Mouse (Mus musculus) G1E (cell line): ENCODE results near the gene Ptgds. TPM values are rescaled to one million over a fixed set of nuclear protein-coding genes. Genes with fewer than 3 reads are reported as not detected.

Experiments
- ATAC-seq: 2 replicates; pipeline ENCODE4 v1.8.0; 2016; ENCODE audit warnings: mild to moderate bottlenecking; ENCODE audit not compliant: insufficient number of reproducible peaks, poor library complexity, low FRiP score, severe bottlenecking; ENCODE audit errors: extremely low read depth
- DNase-seq: peaks from one replicate; pipeline ENCODE4 v3.0.0; 2012; ENCODE audit warnings: low spot score
- H3K27me3 ChIP-seq: 2 replicates; pipeline ENCODE4 v1.6.1; 2012; ENCODE audit warnings: mild to moderate bottlenecking, low read length, inconsistent platforms; ENCODE audit not compliant: insufficient read depth
- H3K36me3 ChIP-seq: replicated peaks from 2 replicates; pipeline ENCODE3; 2012; ENCODE audit warnings: mild to moderate bottlenecking, inconsistent platforms
- H3K4me1 ChIP-seq: 2 replicates; pipeline ENCODE4 v1.6.1; 2012; ENCODE audit warnings: low read depth, low read length, inconsistent platforms, mixed read lengths; ENCODE audit not compliant: insufficient read depth
- H3K4me3 ChIP-seq: 2 replicates; pipeline ENCODE4 v1.5.1; 2012; ENCODE audit warnings: low read depth, mild to moderate bottlenecking, inconsistent platforms, low read length, moderate library complexity, mixed read lengths
- H3K9me3 ChIP-seq: replicated peaks from 2 replicates; pipeline ENCODE4 v1.6.1; 2012; ENCODE audit warnings: inconsistent platforms
- CTCF ChIP-seq: IDR thresholded peaks from 2 replicates; pipeline ENCODE4 v1.5.1; 2012; ENCODE audit warnings: low read depth, low read length, inconsistent platforms, mixed read lengths
- GATA1 ChIP-seq: IDR thresholded peaks from 2 replicates; pipeline ENCODE4 v1.6.1; 2012; ENCODE audit warnings: borderline replicate concordance, low read length, inconsistent platforms, mixed read lengths
- GATA2 ChIP-seq: IDR thresholded peaks from 2 replicates; pipeline ENCODE4 v1.6.1; 2012; ENCODE audit warnings: low read depth, low read length, inconsistent platforms, borderline replicate concordance
- POLR2AphosphoS5 ChIP-seq: IDR thresholded peaks from 2 replicates; pipeline ENCODE4 v1.6.1; 2012; ENCODE audit warnings: low read depth, low read length, inconsistent platforms; ENCODE audit not compliant: insufficient replicate concordance
- TAL1 ChIP-seq: conservative IDR thresholded peaks from 2 replicates; pipeline ENCODE4 v1.6.1; 2012; ENCODE audit warnings: low read depth, low read length, inconsistent platforms, mixed read lengths
- polyA plus RNA-seq: library from polyadenylated mRNA; stranded (reverse); fragments of >175 nt; gene quantifications from 2 replicates; pipeline ENCODE4 v1.2.3, GENCODE M21; 2012
- total RNA-seq, 2 experiments: library from RNA; stranded (forward) in 1 of 2; stranded (reverse) in 1 of 2; fragments of 200-1000 nt in 1 of 2; fragments of >200 nt in 1 of 2; fragmentation: Nextera tagmentation in 1 of 2; gene quantifications; 2 replicates each; pipeline ENCODE4 v1.2.3; 2014 to 2017

Gene Ptgds
- total and polyA plus RNA-seq, 3 experiments, result 0.44 TPM; not detected in 2

GRCm38 (mm10) chr2:25428442-25429236, 41.2 kb downstream of the Ptgds start, which contains the start of gene Abca2:
Gene Abca2, plus strand, starts transcription at chr2:25428703.
- no peak for TF ChIP-seq TAL1
- TF ChIP-seq CTCF, result peak; percentile 83
- no peak for TF ChIP-seq GATA2
- no peak for TF ChIP-seq POLR2AphosphoS5
- TF ChIP-seq GATA1, result no peak
- peaks cover 37% of the 10 kb centered on the region for H3K4me1 ChIP-seq
- ATAC-seq, result peak; percentile 66

GRCm38 (mm10) chr2:25427256-25427655, 42.6 kb downstream of the Ptgds start:
- Histone ChIP-seq H3K36me3 (no peaks in the 10 kb centered on the region), H3K9me3 (no peaks in the 10 kb centered on the region), H3K4me3 (no peak overlapping the region), H3K4me1 (peaks cover 47% of the 10 kb centered on the region), H3K27me3 (peaks cover 68% of the 10 kb centered on the region)
- ATAC-seq, result no peak
- no peak for DNase-seq
- TF ChIP-seq GATA2 (no peak), POLR2AphosphoS5 (no peak), GATA1 (no peak), CTCF (no peak), TAL1 (no peak)

More at GRCm38 (mm10) chr2:25428442-25429236, 41.2 kb downstream of the Ptgds start, which contains the start of gene Abca2:
- DNase-seq, result peak; percentile 98
- no peaks in the 10 kb centered on the region for H3K9me3 ChIP-seq
- peak within 1 kb of the TSS; percentile 77 for H3K4me3 ChIP-seq
- H3K36me3 ChIP-seq, result no peaks in the 10 kb centered on the region
- H3K27me3 ChIP-seq, result peaks cover 63% of the 10 kb centered on the region

DNA sequence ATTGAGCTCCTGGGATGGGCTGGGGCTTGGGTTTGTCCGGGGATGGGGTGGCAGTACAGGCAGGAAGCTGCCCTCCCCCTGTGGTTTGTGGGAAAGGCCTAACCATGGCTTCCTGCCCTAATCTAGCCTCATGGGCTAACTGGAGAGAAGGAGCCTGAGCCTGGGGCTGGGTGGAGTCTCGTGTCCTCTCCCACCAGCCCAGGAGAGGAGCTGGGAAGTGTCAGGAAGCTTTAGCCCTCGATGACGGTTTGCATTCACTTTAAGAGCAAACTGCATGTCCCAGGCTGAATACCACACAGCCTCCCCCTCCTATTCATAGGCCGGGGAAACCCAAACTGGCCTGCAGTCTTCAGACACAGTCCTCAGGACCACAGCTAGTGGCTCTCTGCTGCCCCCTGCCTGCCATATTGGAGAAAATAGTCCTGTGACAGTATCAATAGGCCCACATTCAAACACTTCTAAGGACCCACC, 43.1 kb downstream of the Ptgds start:
- peaks cover 64% of the 10 kb centered on the region for H3K27me3 ChIP-seq
- H3K9me3 ChIP-seq, result no peaks in the 10 kb centered on the region
- peak; percentile 69 for DNase-seq
- peak; percentile 35; the same call in 1 of the 2 replicates for ATAC-seq
- H3K36me3 ChIP-seq, result no peaks in the 10 kb centered on the region
- H3K4me1 ChIP-seq, result peaks cover 49% of the 10 kb centered on the region
- no peak for TF ChIP-seq GATA1
- TF ChIP-seq CTCF, result peak; percentile 72
- H3K4me3 ChIP-seq, result no peak overlapping the region

DNA sequence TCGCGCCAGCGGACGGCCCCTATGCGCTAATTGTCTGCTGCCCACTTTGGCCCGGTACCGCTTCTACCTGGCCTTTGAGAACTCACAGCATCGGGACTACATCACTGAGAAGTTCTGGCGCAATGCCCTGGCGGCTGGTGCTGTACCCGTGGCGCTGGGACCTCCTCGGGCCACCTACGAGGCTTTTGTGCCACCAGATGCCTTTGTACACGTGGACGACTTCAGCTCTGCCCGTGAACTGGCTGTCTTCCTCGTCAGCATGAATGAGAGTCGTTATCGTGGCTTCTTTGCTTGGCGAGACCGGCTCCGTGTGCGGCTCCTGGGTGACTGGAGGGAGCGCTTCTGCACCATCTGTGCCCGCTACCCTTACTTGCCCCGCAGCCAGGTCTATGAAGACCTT, 44.4 kb downstream of the Ptgds start:
- DNase-seq (no peak), ATAC-seq (no peak)
- Histone ChIP-seq H3K36me3 (no peaks in the 10 kb centered on the region), H3K4me1 (peaks cover 46% of the 10 kb centered on the region), H3K9me3 (no peaks in the 10 kb centered on the region), H3K4me3 (no peak overlapping the region), H3K27me3 (peaks cover 55% of the 10 kb centered on the region)
- TF ChIP-seq GATA2, result no peak
- no peak for TF ChIP-seq CTCF
- no peak for TF ChIP-seq GATA1
- TF ChIP-seq POLR2AphosphoS5, result no peak
- no peak for TF ChIP-seq TAL1

GRCm38 (mm10) chr2:25423626-25424025, 46.2 kb downstream of the Ptgds start:
- no peak for DNase-seq
- ATAC-seq, result no peak
- no peak overlapping the region for H3K4me3 ChIP-seq
- peaks cover 38% of the 10 kb centered on the region for H3K27me3 ChIP-seq
- no peaks in the 10 kb centered on the region for H3K9me3 ChIP-seq
- no peaks in the 10 kb centered on the region for H3K36me3 ChIP-seq
- H3K4me1 ChIP-seq, result peaks cover 28% of the 10 kb centered on the region
- TF ChIP-seq GATA1, result no peak
- TF ChIP-seq CTCF, result no peak
- TF ChIP-seq POLR2AphosphoS5, result no peak
- no peak for TF ChIP-seq TAL1
- no peak for TF ChIP-seq GATA2

DNA sequence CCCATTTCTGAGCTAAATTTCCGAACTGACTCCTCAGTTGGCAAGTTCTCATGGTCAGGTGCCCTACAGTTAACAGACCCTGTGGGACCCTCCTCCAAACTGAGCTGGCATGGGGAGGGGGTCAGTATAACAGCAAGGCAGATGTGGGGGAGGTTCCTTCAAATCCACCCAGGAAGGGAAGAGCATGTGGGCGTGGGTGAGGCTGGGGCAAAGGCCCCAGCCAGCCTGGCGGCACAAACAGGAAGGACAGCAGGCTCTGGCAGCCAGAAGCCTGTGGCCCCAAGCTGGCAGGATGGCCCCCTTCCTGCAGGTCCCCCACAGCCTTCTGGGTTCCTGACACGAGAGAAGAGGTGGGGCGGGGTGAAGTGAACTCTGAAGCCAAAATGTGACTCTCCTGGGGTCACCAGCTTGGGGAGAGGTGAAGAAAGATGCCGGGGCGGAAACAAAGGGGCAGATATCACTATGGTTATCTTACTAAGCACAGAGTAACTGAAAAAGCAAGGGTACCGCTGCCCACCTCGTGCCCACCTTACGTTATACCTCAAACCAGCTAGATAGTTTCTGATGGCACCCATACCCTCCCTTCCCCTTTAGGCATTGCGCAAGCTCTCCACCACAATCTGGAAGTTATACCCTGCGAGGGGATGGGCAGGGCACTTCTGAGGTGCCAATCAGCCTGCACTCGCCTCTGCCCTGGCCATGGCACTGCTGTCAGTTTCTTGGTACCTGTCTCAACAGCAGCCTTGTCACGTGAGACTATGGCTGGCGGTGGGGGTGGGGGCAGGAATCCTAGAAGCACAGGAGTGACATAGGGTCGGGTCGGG, 47.0 kb downstream of the Ptgds start, which contains the start of gene Fut7:
Fut7 (plus strand) TSS at position 681 of the 824 bp plus-strand sequence.
- Histone ChIP-seq H3K36me3 (no peaks in the 10 kb centered on the region), H3K27me3 (peaks cover 38% of the 10 kb centered on the region), H3K9me3 (no peaks in the 10 kb centered on the region), H3K4me3 (no peak within 1 kb of the TSS), H3K4me1 (peaks cover 24% of the 10 kb centered on the region)
- no peak for DNase-seq
- TF ChIP-seq POLR2AphosphoS5, result no peak
- TF ChIP-seq CTCF, result no peak
- TF ChIP-seq GATA1, result no peak
- TF ChIP-seq TAL1, result no peak
- no peak for TF ChIP-seq GATA2
- no peak for ATAC-seq
